Mouse (Mus musculus): ENCODE measurements around the gene Abcg4.

Abcg4 gene

GRCm38 (mm10) chr9:44268432-44268831 lies 20.0 kb downstream of the Abcg4 start, which contains the start of gene Nlrx1:
TSS of gene Nlrx1 (minus strand) at chr9:44268599.
- no peak for DNase-seq

GRCm38 (mm10) chr9:44268027-44268360 lies 20.4 kb downstream of the Abcg4 start:
- DNase-seq: peak; percentile 91

GRCm38 (mm10) chr9:44267319-44268026 lies 20.9 kb downstream of the Abcg4 start:
- peak; percentile 49 for DNase-seq

GRCm38 (mm10) chr9:44266478-44267226 lies 21.8 kb downstream of the Abcg4 start:
- no peak for DNase-seq

GRCm38 (mm10) chr9:44261388-44261787 lies 27.0 kb downstream of the Abcg4 start:
- no peak for DNase-seq

GRCm38 (mm10) chr9:44259014-44259413 lies 29.4 kb downstream of the Abcg4 start:
- no peak for DNase-seq

GRCm38 (mm10) chr9:44256213-44256612 lies 32.2 kb downstream of the Abcg4 start:
- DNase-seq: peak; percentile 25

- no peak for DNase-seq
Measured at GRCm38 (mm10) chr9:44255136-44255521, 33.3 kb downstream of the Abcg4 start.

- peak; percentile 15 for DNase-seq
Measured at GRCm38 (mm10) chr9:44254508-44255135, 33.8 kb downstream of the Abcg4 start.

GRCm38 (mm10) chr9:44253441-44253840 lies 35.0 kb downstream of the Abcg4 start:
- peak; percentile 74 for DNase-seq

- DNase-seq: peak; percentile 7
Measured at GRCm38 (mm10) chr9:44251314-44251713, 37.1 kb downstream of the Abcg4 start, which contains the start of gene Pdzd3. TSS of gene Pdzd3 (minus strand) at chr9:44251471.

- DNase-seq: peak; percentile 17
Measured at GRCm38 (mm10) chr9:44250445-44250844, 38.0 kb downstream of the Abcg4 start.

GRCm38 (mm10) chr9:44249181-44250146 lies 39.0 kb downstream of the Abcg4 start:
- DNase-seq: peak; percentile 90

GRCm38 (mm10) chr9:44247907-44248306 lies 40.5 kb downstream of the Abcg4 start:
- no peak for DNase-seq

- DNase-seq: no peak
Measured at GRCm38 (mm10) chr9:44243621-44244020, 44.8 kb downstream of the Abcg4 start.

GRCm38 (mm10) chr9:44241418-44241817 lies 47.0 kb downstream of the Abcg4 start:
- DNase-seq: peak; percentile 59

- DNase-seq: peak; percentile 30
Measured at GRCm38 (mm10) chr9:44240911-44241310, 47.5 kb downstream of the Abcg4 start.

GRCm38 (mm10) chr9:44240399-44240798 lies 48.0 kb downstream of the Abcg4 start, which contains the start of gene Ccdc153:
TSS of gene Ccdc153 (plus strand) at chr9:44240676.
- DNase-seq: no peak

GRCm38 (mm10) chr9:44239447-44239846 lies 49.0 kb downstream of the Abcg4 start:
- peak; percentile 85 for DNase-seq

- DNase-seq: peak; percentile 66
Measured at GRCm38 (mm10) chr9:44238501-44239190, 49.8 kb downstream of the Abcg4 start.

- peak; percentile 51 for DNase-seq
Measured at GRCm38 (mm10) chr9:44237128-44237527, 51.3 kb downstream of the Abcg4 start.

- DNase-seq: peak; percentile 50
Measured at GRCm38 (mm10) chr9:44236601-44237000, 51.8 kb downstream of the Abcg4 start.

Data from thymus, postnatal 4 days (tissue).